Mouse (Mus musculus) intestine, postnatal 0 days (tissue): ENCODE data around the gene Fam214a. TPM values are rescaled to one million over a fixed set of nuclear protein-coding genes. Genes with fewer than 3 reads are reported as not detected.

Source experiments
- ATAC-seq: fragments of 200-750 bp; cut with Nextera tagmentation; 2 replicates; pipeline ENCODE4 v1.8.0; 2017; ENCODE audit warnings: mild to moderate bottlenecking, moderate TSS enrichment, moderate library complexity
- H3K27ac ChIP-seq: fragments of 300-500 bp; sonication (generic); 2 replicates; pipeline ENCODE4 v1.5.1; 2014; ENCODE audit warnings: mild to moderate bottlenecking, low read depth, low read length, moderate library complexity
- H3K27me3 ChIP-seq: fragments of 300-500 bp; sonication (generic); replicated peaks from 2 replicates; pipeline ENCODE4 v1.6.1; 2014; ENCODE audit warnings: low read length, mixed read lengths; ENCODE audit not compliant: control insufficient read depth, insufficient read depth
- H3K36me3 ChIP-seq: fragments of 300-500 bp; sonication (generic); 2 replicates; pipeline ENCODE4 v1.6.1; 2014; ENCODE audit warnings: mild to moderate bottlenecking, moderate library complexity; ENCODE audit not compliant: control insufficient read depth, insufficient read depth
- H3K4me1 ChIP-seq: fragments of 300-500 bp; sonication (generic); replicated peaks from 2 replicates; pipeline ENCODE4 v1.6.1; 2014; ENCODE audit warnings: antibody characterized with exemption, low read length, mixed read lengths; ENCODE audit not compliant: control insufficient read depth, insufficient read depth
- H3K4me2 ChIP-seq: fragments of 300-500 bp; sonication (generic); replicated peaks from 2 replicates; pipeline ENCODE4 v1.6.1; 2014; ENCODE audit warnings: low read depth, mild to moderate bottlenecking, moderate library complexity
- H3K4me3 ChIP-seq: fragments of 300-500 bp; sonication (generic); 2 replicates; pipeline ENCODE4 v1.5.1; 2014; ENCODE audit warnings: low read depth, low read length
- H3K9ac ChIP-seq: fragments of 300-500 bp; sonication (generic); 2 replicates; pipeline ENCODE4 v1.6.1; 2014; ENCODE audit warnings: mild to moderate bottlenecking, low read depth, low read length
- H3K9me3 ChIP-seq: fragments of 300-500 bp; sonication (generic); 2 replicates; pipeline ENCODE4 v1.6.1; 2016; ENCODE audit warnings: mixed run types; ENCODE audit not compliant: control insufficient read depth
- CTCF ChIP-seq: sonication (generic); IDR thresholded peaks from 2 replicates; pipeline ENCODE4 v1.5.1; 2016; ENCODE audit warnings: low read depth, mild to moderate bottlenecking, control low read depth, antibody characterized with exemption, moderate library complexity
- WGBS: fragments of 180-500 bp; shearing (Covaris S2); extraction: QIAGEN DNeasy Blood & Tissue Kit; methylation state at CpG from one replicate; pipeline ENCODE4 v1.1.7; 2014; 5-methylcytosine and 5-hydroxymethylcytosine counted together
- polyA plus RNA-seq: library from polyadenylated mRNA; unstranded; fragments of >200 nt; fragmentation: Nextera tagmentation; extraction: Ambion mirVana; gene quantifications from 2 replicates; pipeline ENCODE4 v1.2.1, GENCODE M21; 2015

The Fam214a gene
- polyA plus RNA-seq, 1 experiment from 2014 or later = 5.1 TPM

DNA sequence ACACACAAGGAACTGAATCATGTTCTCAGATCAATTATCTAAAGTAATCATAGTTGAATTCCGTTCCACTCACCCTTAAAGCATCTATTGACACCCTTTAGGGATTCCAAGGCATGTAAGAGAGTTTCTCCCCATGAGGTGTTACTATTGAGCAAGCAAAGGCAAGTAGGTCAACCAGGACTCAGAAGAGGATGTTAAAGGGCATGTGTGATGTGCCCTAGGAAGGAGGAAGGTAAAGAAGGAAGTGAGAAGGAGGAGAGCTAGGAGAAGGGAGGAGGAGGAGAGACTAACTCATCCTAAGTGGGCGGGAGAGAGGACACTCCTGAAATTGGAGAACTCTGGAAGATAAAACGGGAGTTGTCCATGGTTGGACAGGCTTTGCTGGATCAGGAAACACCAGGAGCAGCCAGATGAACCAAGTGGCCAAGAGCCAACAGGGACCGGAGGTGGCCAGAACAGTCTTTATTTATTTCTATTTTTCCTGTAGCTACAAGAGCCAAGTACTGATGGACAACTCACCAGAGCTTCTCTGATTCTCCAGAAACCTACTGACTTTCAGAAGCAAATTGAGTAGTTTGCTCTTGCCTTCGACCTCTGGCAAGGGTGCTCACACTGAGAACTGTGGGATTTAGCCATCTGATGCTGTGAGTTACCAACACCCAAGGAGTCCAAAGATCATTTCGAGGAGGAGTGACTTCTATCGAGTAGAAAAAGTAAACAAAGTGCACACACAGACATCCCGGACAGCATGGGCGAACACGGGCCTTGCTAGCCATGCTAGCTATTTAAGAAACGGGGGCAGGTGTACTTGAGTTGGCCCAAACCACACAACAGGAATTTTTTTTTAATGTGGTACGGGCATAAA, 13.8 kb upstream of the Fam214a start:
- no peak overlapping the region for H3K9ac ChIP-seq
- no peaks in the 10 kb centered on the region for H3K9me3 ChIP-seq
- no peaks in the 10 kb centered on the region for H3K4me1 ChIP-seq
- H3K4me2 ChIP-seq = no peak overlapping the region
- no peak overlapping the region for H3K4me3 ChIP-seq
- peak; percentile 47; the same call in 1 of the 2 replicates for ATAC-seq
- no peaks in the 10 kb centered on the region for H3K36me3 ChIP-seq
- WGBS = 50% methylated on average over 12 of the region's 12 CpGs
- no peak overlapping the region for H3K27ac ChIP-seq
- no peak for TF ChIP-seq CTCF
- H3K27me3 ChIP-seq = no peaks in the 10 kb centered on the region

DNA sequence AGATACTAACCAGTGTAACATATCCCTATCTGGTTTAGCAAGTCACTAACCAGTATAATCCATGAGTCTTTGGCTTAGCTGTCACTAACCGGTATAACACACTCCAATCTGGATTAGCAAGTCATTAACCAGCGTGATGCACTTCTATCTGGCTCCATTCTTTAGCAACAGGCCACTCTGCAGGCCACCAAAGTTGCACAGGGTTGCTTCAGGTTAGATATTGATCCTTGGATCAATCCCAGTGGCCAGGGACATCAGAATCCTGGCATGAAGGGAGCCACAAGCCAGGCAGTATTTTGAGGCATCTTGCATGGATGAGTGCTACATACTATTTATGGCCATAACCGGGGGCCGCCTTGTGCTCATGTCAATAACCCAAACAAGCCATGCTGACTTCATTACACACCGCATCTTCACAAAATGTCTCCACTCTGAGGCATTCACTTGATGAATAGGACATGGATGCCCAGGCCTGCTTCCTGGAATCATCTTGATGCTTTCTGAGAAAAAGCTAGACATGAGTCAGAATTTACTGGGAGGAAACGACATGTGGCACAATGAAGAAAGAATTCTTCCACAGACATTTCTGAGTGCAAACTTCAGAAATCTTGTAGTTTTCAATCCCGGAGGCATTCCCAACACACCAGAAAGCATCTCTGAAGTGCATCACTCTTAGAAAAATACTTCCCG, 5.8 kb upstream of the Fam214a start:
- Histone ChIP-seq H3K9me3 (no peaks in the 10 kb centered on the region), H3K27ac (no peak overlapping the region), H3K4me1 (no peaks in the 10 kb centered on the region), H3K9ac (no peak overlapping the region), H3K4me2 (no peak overlapping the region), H3K4me3 (no peak overlapping the region), H3K27me3 (no peaks in the 10 kb centered on the region), H3K36me3 (no peaks in the 10 kb centered on the region)
- ATAC-seq = no peak
- WGBS = 84% methylated on average over 8 of the region's 8 CpGs
- TF ChIP-seq CTCF = no peak

DNA sequence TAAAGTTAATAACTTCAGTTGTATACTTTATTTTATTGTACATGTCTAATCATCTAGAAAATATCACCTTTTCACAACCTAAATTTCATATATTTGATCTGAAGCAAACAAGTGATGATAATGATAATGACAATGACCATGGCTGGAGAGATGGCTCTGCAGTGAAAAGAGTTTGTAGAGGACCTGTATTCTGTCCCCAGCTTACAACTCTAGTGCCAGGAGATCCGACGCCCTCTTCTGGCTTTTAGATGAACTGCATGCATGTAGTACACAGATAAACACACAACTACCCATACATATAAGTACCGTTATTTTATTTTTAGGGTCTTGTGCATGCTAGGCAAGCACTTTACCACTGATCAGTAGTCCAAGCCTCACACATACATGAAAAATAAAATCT, 1.2 kb upstream of the Fam214a start:
- ATAC-seq = no peak
- Histone ChIP-seq H3K4me2 (no peak overlapping the region), H3K4me1 (no peaks in the 10 kb centered on the region), H3K9me3 (no peaks in the 10 kb centered on the region), H3K36me3 (no peaks in the 10 kb centered on the region), H3K9ac (no peak overlapping the region), H3K27ac (no peak overlapping the region), H3K27me3 (no peaks in the 10 kb centered on the region), H3K4me3 (no peak overlapping the region)
- TF ChIP-seq CTCF = peak; percentile 57
- WGBS = 28% methylated on average over 3 of the region's 3 CpGs

DNA sequence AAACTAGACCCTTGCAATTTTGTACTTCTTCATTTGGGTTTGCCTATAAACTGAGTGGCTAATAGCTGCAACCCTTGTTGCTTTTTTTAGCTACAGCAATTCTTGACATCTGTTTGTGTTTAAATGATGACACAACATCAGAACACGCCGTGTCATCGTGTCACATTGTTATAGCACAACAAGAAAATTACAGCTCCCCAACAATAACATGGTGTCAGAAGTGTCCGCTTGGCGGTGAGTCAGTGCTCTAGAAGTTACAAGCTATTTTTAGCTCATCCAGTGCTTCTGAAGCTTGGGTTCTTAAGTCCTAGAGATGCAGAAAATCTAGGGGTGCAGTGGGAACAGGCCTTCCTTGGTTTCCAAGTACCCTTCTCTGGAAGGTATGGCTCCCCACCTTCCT, 578 bp upstream of the Fam214a start:
- 0 out of 2 replicates have a peak overlapping the region, but pooled peaks have one; percentile 94 for H3K27ac ChIP-seq
- 43% methylated on average over 5 of the region's 5 CpGs for WGBS
- no peak for TF ChIP-seq CTCF
- no peak for ATAC-seq
- no peaks in the 10 kb centered on the region for H3K36me3 ChIP-seq
- peak overlapping the region; percentile 99 for H3K4me2 ChIP-seq
- H3K27me3 ChIP-seq = no peaks in the 10 kb centered on the region
- H3K9ac ChIP-seq = no peak overlapping the region; the same call in 1 of the 2 replicates
- no peaks in the 10 kb centered on the region for H3K4me1 ChIP-seq
- peak overlapping the region; percentile 95 for H3K4me3 ChIP-seq
- H3K9me3 ChIP-seq = no peaks in the 10 kb centered on the region

DNA sequence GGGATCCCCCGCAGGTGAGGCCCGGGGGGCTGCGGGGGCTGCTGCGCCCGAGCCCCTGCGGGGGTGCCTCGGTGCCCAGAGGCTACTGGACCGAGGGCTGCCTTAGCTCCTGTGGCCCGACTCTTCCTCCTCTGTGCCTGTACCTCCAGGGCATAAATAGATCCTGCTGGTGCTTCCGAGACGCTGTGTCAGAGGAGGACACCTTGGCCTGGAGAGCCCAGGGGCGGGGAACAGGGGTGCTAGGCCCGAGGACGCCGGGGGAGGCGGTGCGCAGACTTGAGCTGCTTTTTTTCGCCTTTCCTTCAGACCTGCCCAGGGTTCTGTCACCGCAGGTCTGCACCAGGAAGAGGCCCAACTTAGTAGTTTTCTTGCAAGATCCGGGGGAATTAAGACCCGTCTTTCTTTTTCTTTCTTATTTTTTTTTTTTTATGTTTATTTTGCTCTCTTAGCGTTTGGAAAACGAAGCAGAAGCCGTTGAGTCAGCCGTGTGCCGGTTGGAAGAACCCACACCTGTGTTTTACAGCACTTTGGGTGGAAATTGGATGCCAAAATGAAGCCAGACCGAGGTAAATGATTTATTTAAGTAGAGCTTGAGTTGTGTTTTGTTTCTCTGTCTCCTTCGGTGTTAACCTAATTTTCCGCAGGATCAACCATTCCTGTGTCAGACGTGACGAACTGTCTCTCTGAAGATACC, 728 bp downstream of the Fam214a start:
- Histone ChIP-seq H3K36me3 (no peaks in the 10 kb centered on the region), H3K9ac (peak overlapping the region; percentile 74), H3K27me3 (no peaks in the 10 kb centered on the region), H3K4me3 (peak overlapping the region; percentile 95), H3K4me2 (peak overlapping the region; percentile 99), H3K4me1 (no peaks in the 10 kb centered on the region), H3K9me3 (no peaks in the 10 kb centered on the region), H3K27ac (peak overlapping the region; percentile 94)
- TF ChIP-seq CTCF = peak; percentile 51
- peak; percentile 80 for ATAC-seq
- 4% methylated on average over 31 of the region's 31 CpGs for WGBS

DNA sequence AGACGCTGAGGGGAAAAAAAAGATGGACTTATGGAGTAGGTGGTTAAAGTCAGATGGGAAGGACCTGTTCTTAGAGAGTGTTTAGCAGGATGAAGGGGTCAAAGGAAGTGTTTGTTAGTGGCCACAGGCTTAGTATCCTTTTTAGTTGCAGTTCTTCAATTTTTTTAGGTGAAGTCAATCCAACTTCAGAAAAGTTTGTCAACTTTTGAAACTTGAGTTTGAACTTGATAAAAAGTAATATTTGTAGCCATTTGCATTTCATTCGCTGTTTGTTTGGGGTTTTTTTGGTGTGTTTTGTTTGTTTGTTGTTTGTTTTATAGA, 1.2 kb downstream of the Fam214a start:
- no peaks in the 10 kb centered on the region for H3K27me3 ChIP-seq
- H3K4me1 ChIP-seq = no peaks in the 10 kb centered on the region
- no peaks in the 10 kb centered on the region for H3K36me3 ChIP-seq
- no peak overlapping the region for H3K27ac ChIP-seq
- H3K9ac ChIP-seq = no peak overlapping the region
- no peak for ATAC-seq
- H3K9me3 ChIP-seq = no peaks in the 10 kb centered on the region
- 59% methylated on average over 2 of the region's 2 CpGs for WGBS
- peak overlapping the region; percentile 95 for H3K4me3 ChIP-seq
- H3K4me2 ChIP-seq = peak overlapping the region; percentile 99
- TF ChIP-seq CTCF = no peak
